Mouse (Mus musculus) neural tube, embryonic 13.5 days (tissue): Measurements from ENCODE around the gene Synpo2l. TPM values are rescaled to one million over a fixed set of nuclear protein-coding genes. Genes with fewer than 3 reads are reported as not detected.
A peak's percentile ranks its signal among the peaks of the same experiment; 100 is the strongest.

Experiments
- ATAC-seq: fragments of 200-750 bp; cut with Nextera tagmentation; 2 replicates; pipeline ENCODE4 v1.8.0; 2017; ENCODE audit warnings: low read depth, mild to moderate bottlenecking, moderate TSS enrichment, moderate library complexity
- H3K27ac ChIP-seq: fragments of 300-500 bp; sonication (generic); replicated peaks from 2 replicates; pipeline ENCODE4 v1.5.1; 2015; ENCODE audit warnings: moderate library complexity, mild to moderate bottlenecking, inconsistent platforms
- H3K27me3 ChIP-seq: fragments of 300-500 bp; sonication (generic); 2 replicates; pipeline ENCODE4 v1.6.1; 2015; ENCODE audit warnings: mild to moderate bottlenecking, inconsistent platforms
- H3K36me3 ChIP-seq: fragments of 300-500 bp; sonication (generic); 2 replicates; pipeline ENCODE4 v1.6.1; 2015; ENCODE audit warnings: mild to moderate bottlenecking, inconsistent platforms
- H3K4me1 ChIP-seq: fragments of 300-500 bp; sonication (generic); replicated peaks from 2 replicates; pipeline ENCODE4 v1.6.1; 2015; ENCODE audit warnings: inconsistent platforms
- H3K4me2 ChIP-seq: fragments of 300-500 bp; sonication (generic); 2 replicates; pipeline ENCODE4 v1.6.1; 2015; ENCODE audit warnings: inconsistent platforms, mild to moderate bottlenecking, moderate library complexity
- H3K4me3 ChIP-seq: fragments of 300-500 bp; sonication (generic); 2 replicates; pipeline ENCODE4 v1.5.1; 2015; ENCODE audit warnings: mild to moderate bottlenecking, inconsistent platforms
- H3K9ac ChIP-seq: fragments of 300-500 bp; sonication (generic); 2 replicates; pipeline ENCODE4 v1.6.1; 2015; ENCODE audit warnings: moderate library complexity, mild to moderate bottlenecking, inconsistent platforms
- H3K9me3 ChIP-seq: fragments of 300-500 bp; sonication (generic); 2 replicates; pipeline ENCODE4 v1.6.1; 2016; ENCODE audit warnings: inconsistent platforms
- WGBS: fragments of 180-500 bp; shearing (Covaris S2); methylation state at CpG from one replicate; pipeline ENCODE4 v1.1.7; 2015; 5-methylcytosine and 5-hydroxymethylcytosine counted together
- polyA plus RNA-seq: library from polyadenylated mRNA; unstranded; fragments of >200 nt; fragmentation: Nextera tagmentation; extraction: Ambion mirVana; gene quantifications from 2 replicates; pipeline ENCODE4 v1.2.1, GENCODE M21; 2015

Gene Synpo2l
- polyA plus RNA-seq, 1 experiment from 2014 or later = 1.1 TPM

- ATAC-seq = no peak
- peaks cover 50% of the 10 kb centered on the region for H3K36me3 ChIP-seq
- WGBS = 10% methylated on average over 27 of the region's 27 CpGs
- H3K27ac ChIP-seq = peak overlapping the region; percentile 97
- peak overlapping the region; percentile 84 for H3K4me2 ChIP-seq
- H3K9ac ChIP-seq = peak overlapping the region; percentile 87
- peak overlapping the region; percentile 77 for H3K4me3 ChIP-seq
- H3K4me1 ChIP-seq = peaks cover 64% of the 10 kb centered on the region
- no peaks in the 10 kb centered on the region for H3K27me3 ChIP-seq
- no peaks in the 10 kb centered on the region for H3K9me3 ChIP-seq
Measured at GRCm38 (mm10) chr14:20695761-20696520, 27.8 kb upstream of the Synpo2l start.

GRCm38 (mm10) chr14:20694884-20695760 lies 27.0 kb upstream of the Synpo2l start, which contains the start of gene Fut11:
Gene Fut11 (plus strand): TSS chr14:20694968.
- Histone ChIP-seq H3K4me1 (peaks cover 56% of the 10 kb centered on the region), H3K9me3 (no peaks in the 10 kb centered on the region), H3K36me3 (peaks cover 55% of the 10 kb centered on the region), H3K9ac (peak within 1 kb of the TSS; percentile 87), H3K27ac (peak within 1 kb of the TSS; percentile 97), H3K4me2 (peak within 1 kb of the TSS; percentile 84), H3K4me3 (peak within 1 kb of the TSS; percentile 77), H3K27me3 (no peaks in the 10 kb centered on the region)
- WGBS = under 1% methylated on average over 94 of the region's 111 CpGs
- peak; percentile 94 for ATAC-seq

- H3K9ac ChIP-seq = peak overlapping the region; percentile 87
- peaks cover 63% of the 10 kb centered on the region for H3K36me3 ChIP-seq
- H3K4me3 ChIP-seq = peak overlapping the region; percentile 77
- H3K4me1 ChIP-seq = peaks cover 48% of the 10 kb centered on the region
- no peaks in the 10 kb centered on the region for H3K27me3 ChIP-seq
- peak overlapping the region; percentile 97 for H3K27ac ChIP-seq
- ATAC-seq = peak; percentile 30
- H3K4me2 ChIP-seq = peak overlapping the region; percentile 84
- no peaks in the 10 kb centered on the region for H3K9me3 ChIP-seq
- 49% methylated on average over 13 of the region's 13 CpGs for WGBS
Measured at GRCm38 (mm10) chr14:20694185-20694883, 26.2 kb upstream of the Synpo2l start.

- Histone ChIP-seq H3K4me2 (0 out of 2 replicates have a peak overlapping the region, but pooled peaks have one; percentile 84), H3K9me3 (no peaks in the 10 kb centered on the region), H3K4me1 (peaks cover 41% of the 10 kb centered on the region), H3K9ac (peak overlapping the region; percentile 87; the same call in 1 of the 2 replicates), H3K27ac (no peak overlapping the region), H3K36me3 (peaks cover 65% of the 10 kb centered on the region), H3K27me3 (no peaks in the 10 kb centered on the region), H3K4me3 (peak overlapping the region; percentile 77; the same call in 1 of the 2 replicates)
- no peak for ATAC-seq
- 93% methylated on average over 10 of the region's 10 CpGs for WGBS
Measured at GRCm38 (mm10) chr14:20693589-20694101, 25.5 kb upstream of the Synpo2l start.

- ATAC-seq = no peak
- no peaks in the 10 kb centered on the region for H3K9me3 ChIP-seq
- no peak overlapping the region for H3K4me3 ChIP-seq
- H3K27me3 ChIP-seq = no peaks in the 10 kb centered on the region
- WGBS = 94% methylated on average over 6 of the region's 6 CpGs
- H3K9ac ChIP-seq = no peak overlapping the region
- H3K36me3 ChIP-seq = peaks cover 77% of the 10 kb centered on the region
- no peak overlapping the region for H3K4me2 ChIP-seq
- H3K27ac ChIP-seq = no peak overlapping the region
- H3K4me1 ChIP-seq = peaks cover 23% of the 10 kb centered on the region
Measured at GRCm38 (mm10) chr14:20691772-20692171, 23.6 kb upstream of the Synpo2l start.

GRCm38 (mm10) chr14:20689009-20689408 lies 20.9 kb upstream of the Synpo2l start:
- WGBS = 93% methylated on average over 2 of the region's 2 CpGs
- Histone ChIP-seq H3K4me3 (no peak overlapping the region), H3K9me3 (no peaks in the 10 kb centered on the region), H3K27ac (no peak overlapping the region), H3K4me1 (peaks cover 4% of the 10 kb centered on the region), H3K36me3 (peaks cover 100% of the 10 kb centered on the region), H3K4me2 (no peak overlapping the region), H3K27me3 (no peaks in the 10 kb centered on the region), H3K9ac (no peak overlapping the region)
- ATAC-seq = no peak

- Histone ChIP-seq H3K36me3 (peaks cover 100% of the 10 kb centered on the region), H3K4me2 (no peak overlapping the region), H3K27me3 (no peaks in the 10 kb centered on the region), H3K9me3 (no peaks in the 10 kb centered on the region), H3K27ac (no peak overlapping the region), H3K4me3 (no peak overlapping the region), H3K4me1 (no peaks in the 10 kb centered on the region), H3K9ac (0 out of 2 replicates have a peak overlapping the region, but pooled peaks have one; percentile 17)
- WGBS = 93% methylated on average over 3 of the region's 3 CpGs
- ATAC-seq = no peak
Measured at GRCm38 (mm10) chr14:20686576-20686975, 18.4 kb upstream of the Synpo2l start.

- H3K4me3 ChIP-seq = no peak overlapping the region
- H3K4me2 ChIP-seq = no peak overlapping the region
- H3K9ac ChIP-seq = no peak overlapping the region
- 81% methylated on average over 3 of the region's 3 CpGs for WGBS
- H3K36me3 ChIP-seq = peaks cover 100% of the 10 kb centered on the region
- H3K27ac ChIP-seq = no peak overlapping the region
- H3K4me1 ChIP-seq = no peaks in the 10 kb centered on the region
- H3K9me3 ChIP-seq = no peaks in the 10 kb centered on the region
- ATAC-seq = no peak
- H3K27me3 ChIP-seq = no peaks in the 10 kb centered on the region
Measured at GRCm38 (mm10) chr14:20682498-20682897, 14.3 kb upstream of the Synpo2l start.

- H3K4me2 ChIP-seq = no peak overlapping the region
- peaks cover 100% of the 10 kb centered on the region for H3K36me3 ChIP-seq
- H3K9ac ChIP-seq = no peak overlapping the region
- no peak for ATAC-seq
- H3K9me3 ChIP-seq = no peaks in the 10 kb centered on the region
- no peak overlapping the region for H3K27ac ChIP-seq
- 93% methylated on average over 2 of the region's 2 CpGs for WGBS
- H3K4me3 ChIP-seq = no peak overlapping the region
- H3K27me3 ChIP-seq = no peaks in the 10 kb centered on the region
- 0 out of 2 replicates have a peak, but pooled peaks cover 2% of the 10 kb centered on the region for H3K4me1 ChIP-seq
Measured at GRCm38 (mm10) chr14:20681742-20682141, 13.6 kb upstream of the Synpo2l start.

- Histone ChIP-seq H3K4me1 (peaks cover 24% of the 10 kb centered on the region), H3K36me3 (peaks cover 73% of the 10 kb centered on the region), H3K27me3 (no peaks in the 10 kb centered on the region), H3K4me2 (no peak overlapping the region), H3K27ac (no peak overlapping the region), H3K9me3 (no peaks in the 10 kb centered on the region), H3K9ac (no peak overlapping the region), H3K4me3 (no peak overlapping the region)
- no peak for ATAC-seq
- 97% methylated on average over 4 of the region's 4 CpGs for WGBS
Measured at GRCm38 (mm10) chr14:20677906-20678305, 9.8 kb upstream of the Synpo2l start.

GRCm38 (mm10) chr14:20674064-20674833 lies 6.1 kb upstream of the Synpo2l start, which contains the start of gene Sec24c:
Gene Sec24c (plus strand): TSS chr14:20674308.
- H3K9me3 ChIP-seq = no peaks in the 10 kb centered on the region
- H3K27me3 ChIP-seq = peaks cover 26% of the 10 kb centered on the region
- H3K27ac ChIP-seq = peak within 1 kb of the TSS; percentile 89
- peak within 1 kb of the TSS; percentile 79 for H3K4me2 ChIP-seq
- H3K4me1 ChIP-seq = peaks cover 24% of the 10 kb centered on the region
- H3K9ac ChIP-seq = peak within 1 kb of the TSS; percentile 91
- H3K36me3 ChIP-seq = peaks cover 37% of the 10 kb centered on the region
- peak within 1 kb of the TSS; percentile 92 for H3K4me3 ChIP-seq
- WGBS = under 1% methylated on average over 43 of the region's 43 CpGs
- peak; percentile 97 for ATAC-seq
